Mouse (Mus musculus) thymus, adult 2 months (tissue): Measurements from ENCODE around the gene Ash1l.

ENCODE experiments used
- CTCF ChIP-seq: fragments of 200-500 bp; IDR thresholded peaks from 2 replicates; pipeline ENCODE4 v1.5.1; 2012; ENCODE audit warnings: mild to moderate bottlenecking, control low read depth, low read length, moderate library complexity, borderline replicate concordance; ENCODE audit not compliant: control insufficient read depth, poor library complexity, insufficient read depth; ENCODE audit errors: extremely low read depth
- POLR2A ChIP-seq: fragments of 200-500 bp; IDR thresholded peaks from 2 replicates; pipeline ENCODE4 v1.6.1; 2012; ENCODE audit warnings: mild to moderate bottlenecking, low read length, control low read depth, moderate library complexity; ENCODE audit not compliant: control insufficient read depth, poor library complexity, insufficient read depth; ENCODE audit errors: extremely low read depth

GRCm38 (mm10) chr3:89092509-89093090 is 142.2 kb downstream of the Ash1l start:
- TF ChIP-seq POLR2A, result no peak
- no peak for TF ChIP-seq CTCF
